Mouse (Mus musculus) hindbrain, embryonic 11.5 days (tissue): Measurements from ENCODE around the gene Susd4. TPM values are rescaled to one million over a fixed set of nuclear protein-coding genes. Genes with fewer than 3 reads are reported as not detected.

ENCODE experiments used
- ATAC-seq: fragments of 200-750 bp; cut with Nextera tagmentation; 2 replicates; pipeline ENCODE4 v1.8.0; 2017; ENCODE audit warnings: mild to moderate bottlenecking, moderate TSS enrichment, moderate library complexity; ENCODE audit not compliant: low FRiP score
- DNase-seq: peaks from one replicate; pipeline ENCODE4 v3.0.0-alpha.2; 2015; ENCODE audit warnings: low spot score
- H3K27ac ChIP-seq: fragments of 300-500 bp; sonication (generic); 2 replicates; pipeline ENCODE4 v1.5.1; 2014; ENCODE audit warnings: mild to moderate bottlenecking, low read depth, low read length
- H3K27me3 ChIP-seq: fragments of 300-500 bp; sonication (generic); 2 replicates; pipeline ENCODE4 v1.6.1; 2014; ENCODE audit warnings: mild to moderate bottlenecking, low read length, moderate library complexity, mixed read lengths; ENCODE audit not compliant: control insufficient read depth, insufficient read depth
- H3K36me3 ChIP-seq: fragments of 300-500 bp; sonication (generic); 2 replicates; pipeline ENCODE4 v1.6.1; 2014; ENCODE audit warnings: mild to moderate bottlenecking, low read length, moderate library complexity, mixed read lengths; ENCODE audit not compliant: control insufficient read depth, insufficient read depth
- H3K4me1 ChIP-seq: fragments of 300-500 bp; sonication (generic); replicated peaks from 2 replicates; pipeline ENCODE4 v1.6.1; 2014; ENCODE audit warnings: low read length, mixed read lengths; ENCODE audit not compliant: control insufficient read depth, insufficient read depth
- H3K4me2 ChIP-seq: fragments of 300-500 bp; sonication (generic); replicated peaks from 2 replicates; pipeline ENCODE4 v1.6.1; 2014; ENCODE audit warnings: mild to moderate bottlenecking, low read depth, low read length
- H3K4me3 ChIP-seq: fragments of 300-500 bp; sonication (generic); 2 replicates; pipeline ENCODE4 v1.5.1; 2014; ENCODE audit warnings: low read depth, low read length
- H3K9ac ChIP-seq: fragments of 300-500 bp; sonication (generic); 2 replicates; pipeline ENCODE4 v1.6.1; 2014; ENCODE audit warnings: low read depth, low read length
- H3K9me3 ChIP-seq: fragments of 300-500 bp; sonication (generic); 2 replicates; pipeline ENCODE4 v1.6.1; 2016; ENCODE audit warnings: low read length; ENCODE audit not compliant: control insufficient read depth
- WGBS: fragments of 180-500 bp; shearing (Covaris S2); extraction: QIAGEN DNeasy Blood & Tissue Kit; methylation state at CpG from one replicate; pipeline ENCODE4 v1.1.7; 2014; 5-methylcytosine and 5-hydroxymethylcytosine counted together
- polyA plus RNA-seq: library from polyadenylated mRNA; unstranded; fragments of >200 nt; fragmentation: Nextera tagmentation; extraction: Ambion mirVana; gene quantifications from 2 replicates; pipeline ENCODE4 v1.2.1, GENCODE M21; 2014

Susd4 gene
- polyA plus RNA-seq, 1 experiment from 2014 or later: 27.2 TPM

DNA sequence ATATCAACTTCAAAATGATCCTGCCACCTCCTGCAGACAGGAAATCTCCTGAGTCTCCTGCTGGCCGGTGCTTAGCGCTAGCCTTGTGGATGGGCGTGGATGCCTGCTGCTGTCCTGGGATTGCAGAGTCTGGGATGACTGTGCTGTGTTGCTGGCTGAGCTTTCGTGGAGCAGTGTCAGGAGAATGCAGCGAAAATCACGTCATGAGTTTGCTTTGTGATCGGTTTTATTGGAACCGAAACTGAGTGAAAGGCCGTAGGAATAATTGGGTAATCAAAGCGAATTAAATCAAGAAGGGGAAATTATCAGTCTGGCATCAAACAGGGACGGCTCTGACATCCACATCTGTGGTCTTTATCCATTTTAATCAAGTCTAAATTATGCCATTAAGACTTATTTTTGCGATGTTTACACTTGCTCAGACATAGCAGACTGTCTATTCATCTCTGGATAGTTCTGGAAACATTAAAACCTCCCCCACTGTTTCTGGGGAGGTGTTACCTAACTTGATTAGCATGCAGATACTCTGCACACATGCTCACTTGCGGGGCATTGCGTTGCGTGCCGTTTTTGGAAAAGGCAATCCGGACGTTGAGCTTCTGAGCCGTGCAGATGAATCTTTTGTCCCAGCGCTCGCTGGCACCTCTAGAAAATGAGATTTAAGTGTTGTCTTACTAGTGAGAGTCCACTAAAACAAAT, 60.2 kb downstream of the Susd4 start:
- H3K27me3 ChIP-seq: no peaks in the 10 kb centered on the region
- no peaks in the 10 kb centered on the region for H3K9me3 ChIP-seq
- H3K27ac ChIP-seq: no peak overlapping the region
- no peaks in the 10 kb centered on the region for H3K36me3 ChIP-seq
- H3K9ac ChIP-seq: no peak overlapping the region
- H3K4me3 ChIP-seq: no peak overlapping the region
- no peaks in the 10 kb centered on the region for H3K4me1 ChIP-seq
- DNase-seq: no peak
- no peak for ATAC-seq
- 72% methylated on average over 21 of the region's 21 CpGs for WGBS
- H3K4me2 ChIP-seq: no peak overlapping the region

DNA sequence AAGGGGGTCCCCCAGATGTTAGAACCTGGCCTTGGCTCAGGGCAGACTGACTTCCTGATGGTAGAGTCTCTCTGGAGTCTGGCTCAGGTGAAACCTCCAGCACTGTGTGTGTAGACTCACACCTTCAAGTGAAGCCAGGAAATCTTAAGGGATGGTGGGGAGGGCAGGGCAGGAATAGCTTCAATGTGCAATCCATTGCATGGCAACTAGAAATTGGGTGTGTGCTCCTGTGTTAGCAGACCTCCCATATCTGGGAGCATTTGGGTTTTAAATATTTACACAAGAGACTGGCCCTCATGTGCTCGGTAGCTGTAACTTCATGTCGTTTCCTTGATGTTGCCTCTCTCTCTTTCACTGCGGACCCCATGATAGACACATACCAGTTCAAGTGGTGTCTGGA, 62.9 kb downstream of the Susd4 start:
- H3K4me3 ChIP-seq: no peak overlapping the region

DNA sequence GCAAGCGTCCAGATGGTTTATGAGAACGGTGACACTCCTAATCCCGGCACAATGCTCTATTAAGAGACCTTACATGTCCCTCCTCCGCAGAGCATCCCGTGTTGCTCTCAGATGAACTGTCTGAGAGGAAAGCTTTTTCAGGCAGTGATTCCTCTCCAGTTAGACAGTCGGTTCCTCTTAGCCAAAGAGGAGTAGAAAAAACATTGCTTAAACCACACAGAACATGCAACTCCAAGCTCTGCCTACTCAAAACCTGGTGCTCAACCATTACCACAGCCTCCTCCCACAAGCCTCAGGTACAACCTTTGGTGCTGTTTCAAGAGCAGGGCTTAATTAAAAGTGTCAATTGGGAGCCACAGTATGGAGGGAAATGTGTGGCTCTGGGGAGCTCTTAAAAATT, 74.4 kb downstream of the Susd4 start:
- ATAC-seq (no peak), DNase-seq (no peak)
- WGBS: 75% methylated on average over 6 of the region's 6 CpGs
- Histone ChIP-seq H3K4me1 (no peaks in the 10 kb centered on the region), H3K27me3 (no peaks in the 10 kb centered on the region), H3K9ac (no peak overlapping the region), H3K4me2 (no peak overlapping the region), H3K27ac (no peak overlapping the region), H3K36me3 (no peaks in the 10 kb centered on the region), H3K9me3 (no peaks in the 10 kb centered on the region), H3K4me3 (no peak overlapping the region)

More for the DNA sequence above, 62.9 kb downstream of the Susd4 start:
- ATAC-seq: no peak
- H3K9me3 ChIP-seq: no peaks in the 10 kb centered on the region
- no peaks in the 10 kb centered on the region for H3K27me3 ChIP-seq
- no peaks in the 10 kb centered on the region for H3K4me1 ChIP-seq
- H3K9ac ChIP-seq: no peak overlapping the region
- no peaks in the 10 kb centered on the region for H3K36me3 ChIP-seq
- no peak for DNase-seq
- WGBS: 92% methylated on average over 3 of the region's 3 CpGs
- no peak overlapping the region for H3K4me2 ChIP-seq
- H3K27ac ChIP-seq: no peak overlapping the region

DNA sequence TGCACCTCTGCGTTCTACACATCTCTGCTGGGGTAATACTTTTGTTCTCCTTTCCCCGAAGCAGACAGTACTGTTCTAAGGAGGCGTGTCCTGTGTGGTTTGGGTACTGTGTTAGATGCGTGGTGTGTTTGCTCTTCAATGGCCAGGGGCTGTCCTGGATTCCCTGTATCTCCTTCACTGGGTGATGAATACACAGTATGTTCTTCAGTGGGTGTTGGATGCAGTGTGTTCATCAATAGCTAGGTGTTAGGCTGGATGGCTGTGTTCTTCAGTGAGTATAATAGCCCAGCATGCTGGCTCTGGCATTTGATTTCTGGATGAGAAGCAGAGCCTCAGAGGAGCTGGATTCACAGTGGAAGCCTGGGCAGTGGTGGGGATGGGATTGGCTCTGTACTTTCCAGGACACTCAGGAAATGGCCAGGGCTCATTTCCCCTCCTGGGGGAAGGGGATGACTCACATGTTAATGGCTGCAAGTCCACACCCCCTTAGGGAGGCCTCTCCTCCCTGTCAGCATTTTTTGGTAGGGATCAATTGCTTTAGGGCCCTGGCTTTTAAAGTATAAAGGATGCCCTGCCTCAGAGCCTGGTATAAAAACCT, 75.8 kb downstream of the Susd4 start:
- Histone ChIP-seq H3K27me3 (no peaks in the 10 kb centered on the region), H3K9me3 (no peaks in the 10 kb centered on the region), H3K4me1 (no peaks in the 10 kb centered on the region), H3K4me3 (no peak overlapping the region), H3K9ac (no peak overlapping the region), H3K36me3 (no peaks in the 10 kb centered on the region), H3K27ac (no peak overlapping the region), H3K4me2 (no peak overlapping the region)
- DNase-seq: no peak
- WGBS: 73% methylated on average over 4 of the region's 4 CpGs
- ATAC-seq: no peak

DNA sequence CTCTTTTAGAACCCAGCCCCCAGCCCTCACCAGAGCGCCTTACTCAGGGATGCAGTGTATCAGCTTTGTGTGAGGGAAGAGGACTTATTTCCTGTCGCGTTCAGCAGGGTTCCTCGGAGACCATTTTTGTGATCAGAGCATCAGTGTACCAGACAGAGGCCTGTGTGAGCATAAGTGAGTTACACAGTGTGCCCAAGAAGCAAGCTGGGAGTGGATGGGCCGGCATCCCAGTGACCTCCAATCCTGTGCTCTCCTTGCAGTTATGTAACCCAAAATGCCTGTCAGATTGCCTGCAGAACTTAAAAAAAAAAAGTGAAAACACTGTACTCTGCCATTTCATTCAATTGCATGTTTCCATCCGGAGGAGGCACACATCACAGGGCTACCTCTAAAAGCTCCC, 76.4 kb downstream of the Susd4 start:
- Histone ChIP-seq H3K9ac (no peak overlapping the region), H3K4me1 (no peaks in the 10 kb centered on the region), H3K4me3 (no peak overlapping the region), H3K4me2 (no peak overlapping the region), H3K9me3 (no peaks in the 10 kb centered on the region), H3K27ac (no peak overlapping the region), H3K36me3 (no peaks in the 10 kb centered on the region), H3K27me3 (no peaks in the 10 kb centered on the region)
- no peak for DNase-seq
- ATAC-seq: no peak
- 57% methylated on average over 6 of the region's 6 CpGs for WGBS

DNA sequence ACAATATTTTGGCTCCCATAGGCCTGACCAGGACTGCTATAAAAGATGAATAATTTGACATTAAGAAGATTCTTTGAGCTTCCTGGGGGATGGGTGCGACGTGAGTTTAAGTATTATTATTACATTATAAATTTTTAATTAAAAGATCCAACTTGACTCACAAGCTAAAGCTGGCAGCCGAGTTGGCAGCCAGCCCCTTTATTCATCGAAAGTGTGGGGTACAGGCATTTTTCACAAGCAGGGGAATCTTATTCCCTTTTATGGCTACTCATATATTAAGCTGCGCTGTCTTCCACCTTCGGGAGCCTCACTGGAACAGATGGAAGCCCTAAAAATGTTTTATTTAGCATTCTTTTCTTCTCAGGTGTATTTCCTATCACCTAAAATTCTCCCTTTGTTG, 76.9 kb downstream of the Susd4 start:
- no peaks in the 10 kb centered on the region for H3K4me1 ChIP-seq
- H3K4me2 ChIP-seq: no peak overlapping the region
- H3K4me3 ChIP-seq: no peak overlapping the region
- no peaks in the 10 kb centered on the region for H3K36me3 ChIP-seq
- no peak overlapping the region for H3K27ac ChIP-seq
- DNase-seq (no peak), ATAC-seq (no peak)
- no peaks in the 10 kb centered on the region for H3K27me3 ChIP-seq
- H3K9me3 ChIP-seq: no peaks in the 10 kb centered on the region
- 92% methylated on average over 6 of the region's 6 CpGs for WGBS
- no peak overlapping the region for H3K9ac ChIP-seq

DNA sequence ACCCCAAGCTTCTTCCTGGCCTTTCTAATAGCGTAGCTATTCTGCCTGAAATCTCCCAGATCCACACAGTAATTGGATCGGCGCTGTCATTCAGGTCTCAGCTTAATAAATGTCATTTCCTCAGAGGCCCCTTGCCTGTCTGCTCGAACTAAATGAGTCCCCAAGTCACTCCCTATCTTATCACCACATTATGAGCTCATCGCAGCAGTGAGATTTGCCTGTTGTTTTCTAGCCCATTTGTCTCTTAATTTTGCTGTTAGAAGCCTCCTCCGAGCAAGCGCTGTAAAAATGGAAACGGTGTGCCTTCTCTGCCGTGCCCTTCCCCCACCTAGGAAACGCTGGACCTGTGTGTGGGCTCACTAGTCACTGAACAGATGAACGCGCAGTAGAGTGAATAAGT, 85.9 kb downstream of the Susd4 start:
- no peaks in the 10 kb centered on the region for H3K9me3 ChIP-seq
- no peak for DNase-seq
- H3K4me1 ChIP-seq: no peaks in the 10 kb centered on the region
- no peak overlapping the region for H3K4me3 ChIP-seq
- H3K27ac ChIP-seq: 0 out of 2 replicates have a peak overlapping the region, but pooled peaks have one; percentile 45
- no peak overlapping the region for H3K4me2 ChIP-seq
- ATAC-seq: no peak; the same call in 1 of the 2 replicates
- WGBS: 74% methylated on average over 12 of the region's 12 CpGs
- no peaks in the 10 kb centered on the region for H3K36me3 ChIP-seq
- H3K27me3 ChIP-seq: no peaks in the 10 kb centered on the region
- H3K9ac ChIP-seq: no peak overlapping the region

DNA sequence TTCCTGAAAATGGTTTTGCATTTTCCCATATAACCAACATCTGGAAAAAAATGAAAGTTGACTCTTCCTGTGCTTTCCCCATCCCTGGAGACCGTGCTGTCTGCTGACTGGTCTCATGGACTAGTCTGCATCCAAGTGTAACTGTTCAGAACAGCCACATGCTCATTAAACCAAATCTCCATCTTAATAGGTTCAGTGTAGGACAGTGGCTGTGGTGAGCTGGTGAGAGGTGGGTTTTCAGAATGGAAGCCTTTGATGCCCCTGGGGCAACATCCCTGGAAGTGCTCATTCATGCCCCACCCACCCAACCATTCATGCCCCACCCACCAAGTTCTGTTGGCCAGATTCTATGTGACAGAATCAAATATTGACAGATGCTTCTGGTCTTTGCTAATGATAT, 86.4 kb downstream of the Susd4 start:
- H3K4me1 ChIP-seq: no peaks in the 10 kb centered on the region
- WGBS: 76% methylated on average over 1 of the region's 1 CpGs
- no peaks in the 10 kb centered on the region for H3K9me3 ChIP-seq
- DNase-seq (no peak), ATAC-seq (peak; percentile 38; the same call in 1 of the 2 replicates)
- no peak overlapping the region for H3K9ac ChIP-seq
- 0 out of 2 replicates have a peak overlapping the region, but pooled peaks have one; percentile 45 for H3K27ac ChIP-seq
- H3K4me3 ChIP-seq: no peak overlapping the region
- no peak overlapping the region for H3K4me2 ChIP-seq
- H3K36me3 ChIP-seq: no peaks in the 10 kb centered on the region
- H3K27me3 ChIP-seq: no peaks in the 10 kb centered on the region

DNA sequence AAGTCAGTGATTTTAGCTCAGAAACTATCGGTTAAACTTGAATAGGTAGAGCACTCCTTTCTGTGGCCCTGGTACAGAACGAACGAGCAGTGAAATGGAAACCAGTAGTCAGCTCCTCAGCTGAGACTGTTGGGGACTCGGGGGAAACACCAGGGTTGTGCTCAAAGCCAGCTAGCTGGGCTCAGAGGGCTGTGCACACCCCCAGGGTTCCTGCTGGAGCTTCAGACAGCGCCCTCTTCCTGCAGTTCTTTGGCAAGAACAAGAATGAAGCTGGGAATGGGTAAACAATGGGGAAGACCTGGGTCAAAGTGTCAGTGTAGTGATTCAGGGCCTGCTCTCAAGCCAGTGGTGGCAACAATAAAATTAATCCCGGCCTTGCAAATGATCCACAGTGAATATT, 88.5 kb downstream of the Susd4 start:
- no peaks in the 10 kb centered on the region for H3K4me1 ChIP-seq
- ATAC-seq (no peak), DNase-seq (no peak)
- no peak overlapping the region for H3K4me2 ChIP-seq
- H3K27me3 ChIP-seq: no peaks in the 10 kb centered on the region
- H3K9ac ChIP-seq: no peak overlapping the region
- no peaks in the 10 kb centered on the region for H3K36me3 ChIP-seq
- no peaks in the 10 kb centered on the region for H3K9me3 ChIP-seq
- H3K4me3 ChIP-seq: no peak overlapping the region
- no peak overlapping the region for H3K27ac ChIP-seq
- 55% methylated on average over 6 of the region's 6 CpGs for WGBS
